Mouse (Mus musculus) myocyte (in vitro differentiated cells): ENCODE data around the gene 4933427D14Rik.

Experiments used
- MYOD1 ChIP-seq, 3 experiments: IDR thresholded peaks; one replicate each; pipeline ENCODE4 v1.6.1; 2011; ENCODE audit warnings: control low read depth in 2 of 3, low read depth in 2 of 3, mild to moderate bottlenecking in 2 of 3, moderate library complexity in 1 of 3; ENCODE audit not compliant: insufficient read length in 2 of 3, control insufficient read depth in 1 of 3
- TCF12 ChIP-seq: IDR thresholded peaks from one replicate; pipeline ENCODE4 v1.6.1; 2011; ENCODE audit warnings: mild to moderate bottlenecking, control low read depth; ENCODE audit not compliant: poor library complexity, insufficient read depth, severe bottlenecking
- TCF3 ChIP-seq: IDR thresholded peaks from one replicate; pipeline ENCODE4 v1.6.1; 2011; ENCODE audit warnings: low read depth, control low read depth; ENCODE audit not compliant: insufficient read length
- USF1 ChIP-seq: IDR thresholded peaks from one replicate; pipeline ENCODE4 v1.6.1; 2011; ENCODE audit warnings: low read depth, mild to moderate bottlenecking, control low read depth, moderate library complexity

DNA sequence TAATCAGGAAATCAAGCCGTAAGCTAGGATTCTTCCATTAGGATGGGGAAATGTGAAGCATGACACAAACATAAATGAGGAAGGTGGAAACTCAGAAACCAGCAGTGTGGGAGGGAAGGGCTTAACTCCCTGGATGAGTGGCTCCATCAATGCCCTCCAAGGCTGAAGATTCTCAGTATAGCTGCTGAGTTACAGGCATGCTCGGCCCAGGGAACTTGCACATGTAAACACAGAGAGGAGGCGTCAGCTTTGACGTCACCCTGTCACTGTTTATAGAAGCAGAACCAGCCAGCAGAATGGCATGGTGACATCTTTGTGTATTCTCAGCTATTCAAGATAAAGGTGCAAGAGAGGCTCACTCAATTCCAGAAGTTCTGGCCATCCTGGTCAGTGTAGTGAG lies 23.0 kb downstream of the 4933427D14Rik start:
- TF ChIP-seq USF1, result no peak
- TF ChIP-seq TCF12, result no peak
- TF ChIP-seq TCF3, result no peak
- TF ChIP-seq MYOD1 (IDR thresholded peaks at IDR 0.05; ENCODE audit: control insufficient read depth in 1 of 3, insufficient read length in 2 of 3, low read depth in 2 of 3), result no peak
